ENCODE assay signal across 9 mouse cellular contexts in genomic region chr7:101620373-101620772, GRCm38 (mm10). TPM values are rescaled to one million over a fixed set of nuclear protein-coding genes. Genes with fewer than 3 reads are reported as not detected.
DNase-seq lines count a peak whose midpoint lies in the region; ATAC-seq lines count a peak whose summit lies in the region.
"Had no signal": no experiment of that assay in that cellular context is flagged by ENCODE, and none has a peak within 500 bp of the region (broad histone marks: within the 10 kb centered on the region; RNA-seq: fewer than 3 reads in every experiment).

No protein-coding gene starts in this region.

- 30% methylated on average over 4 of the region's 4 CpGs for WGBS in hindbrain, embryonic 14.5 days
- 27% methylated on average over 4 of the region's 4 CpGs for WGBS in hindbrain, embryonic 16.5 days
- WGBS in embryonic facial prominence, embryonic 14.5 days: 24% methylated on average over 4 of the region's 4 CpGs

- H3K9me3 ChIP-seq in hindbrain, embryonic 14.5 days (ENCODE audit: control insufficient read depth, low read length): no peaks in the 10 kb centered on the region
- H3K9me3 ChIP-seq in hindbrain, embryonic 16.5 days (ENCODE audit: control insufficient read depth, low read length): no peaks in the 10 kb centered on the region
- H3K9me3 ChIP-seq in embryonic facial prominence, embryonic 14.5 days (ENCODE audit: control insufficient read depth, low read length): no peaks in the 10 kb centered on the region
- H3K9me3 ChIP-seq: neural tube, embryonic 12.5 days had no signal

- ATAC-seq in hindbrain, embryonic 14.5 days (ENCODE audit: low FRiP score): no peak
- ATAC-seq in hindbrain, embryonic 16.5 days: no peak
- ATAC-seq in embryonic facial prominence, embryonic 14.5 days (ENCODE audit: low read depth): no peak
- peak; percentile 60 for ATAC-seq in megakaryocyte progenitor cell, adult 5-6 weeks (replicated peaks; ENCODE audit: poor library complexity)

- H3K9ac ChIP-seq in hindbrain, embryonic 14.5 days: no peak overlapping the region
- H3K9ac ChIP-seq in hindbrain, embryonic 16.5 days (ENCODE audit: low read depth, low read length): no peak overlapping the region
- no peak overlapping the region for H3K9ac ChIP-seq in embryonic facial prominence, embryonic 14.5 days (ENCODE audit: low read depth, low read length)
- H3K9ac ChIP-seq: neural tube, embryonic 12.5 days had no signal

- DNase-seq in hindbrain, embryonic 14.5 days (ENCODE audit: low spot score): peak; percentile 78
- DNase-seq in CD8-positive naive resting alpha-beta T cell, adult 2 months (ENCODE audit: low read depth in 2 of 2, low spot score in 2 of 2): peak; percentile 40 to 56
- DNase-seq in adrenal gland, postnatal 25 days: peak; percentile 37
- DNase-seq in embryonic facial prominence, embryonic 14.5 days (ENCODE audit: low spot score): peak; percentile 40
- DNase-seq in layer of hippocampus, adult 9-11 months: peak; percentile 53
- DNase-seq in thymus, postnatal 36 days: peak; percentile 30 to 33

- no peaks in the 10 kb centered on the region for H3K36me3 ChIP-seq in hindbrain, embryonic 14.5 days (replicated peaks; ENCODE audit: control insufficient read depth, insufficient read depth)
- H3K36me3 ChIP-seq in hindbrain, embryonic 16.5 days (ENCODE audit: control insufficient read depth, insufficient read depth, low read length): no peaks in the 10 kb centered on the region
- H3K36me3 ChIP-seq in embryonic facial prominence, embryonic 14.5 days (ENCODE audit: control insufficient read depth, insufficient read depth, low read length): no peaks in the 10 kb centered on the region
- H3K36me3 ChIP-seq: neural tube, embryonic 12.5 days had no signal

- 0 out of 2 replicates have a peak, but pooled peaks cover 2% of the 10 kb centered on the region for H3K4me1 ChIP-seq in hindbrain, embryonic 14.5 days (replicated peaks; ENCODE audit: control insufficient read depth, insufficient read depth, low read length)
- H3K4me1 ChIP-seq in hindbrain, embryonic 16.5 days (ENCODE audit: control insufficient read depth, insufficient read depth, low read depth, low read length): no peaks in the 10 kb centered on the region; the same call in 1 of the 2 replicates
- no peaks in the 10 kb centered on the region for H3K4me1 ChIP-seq in embryonic facial prominence, embryonic 14.5 days (ENCODE audit: control insufficient read depth, insufficient read depth, low read length)

- H3K27ac ChIP-seq in hindbrain, embryonic 14.5 days: no peak overlapping the region
- no peak overlapping the region for H3K27ac ChIP-seq in hindbrain, embryonic 16.5 days (ENCODE audit: low read depth, low read length)
- H3K27ac ChIP-seq in embryonic facial prominence, embryonic 14.5 days (replicated peaks; ENCODE audit: low read depth, low read length): no peak overlapping the region
- H3K27ac ChIP-seq: neural tube, embryonic 12.5 days had no signal

- no peaks in the 10 kb centered on the region for H3K27me3 ChIP-seq in hindbrain, embryonic 14.5 days (ENCODE audit: control insufficient read depth, insufficient read depth, low read length)
- H3K27me3 ChIP-seq in hindbrain, embryonic 16.5 days (replicated peaks; ENCODE audit: control insufficient read depth, insufficient read depth, low read length): no peaks in the 10 kb centered on the region
- no peaks in the 10 kb centered on the region for H3K27me3 ChIP-seq in embryonic facial prominence, embryonic 14.5 days (replicated peaks; ENCODE audit: control insufficient read depth, insufficient read depth, low read length)
- H3K27me3 ChIP-seq: neural tube, embryonic 12.5 days had no signal

- no peak overlapping the region for H3K4me3 ChIP-seq in hindbrain, embryonic 14.5 days (replicated peaks; ENCODE audit: low read length)
- no peak overlapping the region for H3K4me3 ChIP-seq in hindbrain, embryonic 16.5 days (ENCODE audit: low read length)
- no peak overlapping the region for H3K4me3 ChIP-seq in embryonic facial prominence, embryonic 14.5 days (ENCODE audit: low read depth, low read length)
- H3K4me3 ChIP-seq: neural tube, embryonic 12.5 days had no signal

- H3K4me2 ChIP-seq in hindbrain, embryonic 14.5 days (replicated peaks): no peak overlapping the region
- H3K4me2 ChIP-seq in hindbrain, embryonic 16.5 days (ENCODE audit: low read length): no peak overlapping the region
- no peak overlapping the region for H3K4me2 ChIP-seq in embryonic facial prominence, embryonic 14.5 days (ENCODE audit: low read depth, low read length)
- H3K4me2 ChIP-seq: neural tube, embryonic 12.5 days had no signal

RNA-seq across cellular contexts. Expression of gene Art2b, which starts 35.0 kb away (rescaled TPM):
- polyA plus RNA-seq in hindbrain, embryonic 14.5 days (2014; fragmentation: Nextera tagmentation; extraction: Ambion mirVana): not detected in 2 replicates
- not detected in 2 replicates for polyA plus RNA-seq in hindbrain, embryonic 16.5 days (2015; fragmentation: Nextera tagmentation; extraction: Ambion mirVana)
- total RNA-seq in adrenal gland, postnatal 25 days (2021): not detected in 2 replicates
- not detected in 2 replicates for polyA plus RNA-seq in embryonic facial prominence, embryonic 14.5 days (2014; fragmentation: Nextera tagmentation; extraction: Ambion mirVana)
- not detected in 2 replicates for total RNA-seq in megakaryocyte progenitor cell, adult 5-6 weeks (2015)
- total RNA-seq in megakaryocyte progenitor cell, adult 5-6 weeks (2017): 0.08 and 0.20 TPM in 2 replicates
- polyA plus RNA-seq: neural tube, embryonic 12.5 days had no signal

RNA-seq across cellular contexts. Expression of gene Clpb, which starts 43.1 kb away (rescaled TPM):
- polyA plus RNA-seq in hindbrain, embryonic 14.5 days (2014; fragmentation: Nextera tagmentation; extraction: Ambion mirVana): 33.0 and 39.8 TPM in 2 replicates
- 47.3 and 47.6 TPM in 2 replicates for polyA plus RNA-seq in hindbrain, embryonic 16.5 days (2015; fragmentation: Nextera tagmentation; extraction: Ambion mirVana)
- total RNA-seq in adrenal gland, postnatal 25 days (2021): 68.3 and 75.5 TPM in 2 replicates
- 37.5 and 48.5 TPM in 2 replicates for polyA plus RNA-seq in embryonic facial prominence, embryonic 14.5 days (2014; fragmentation: Nextera tagmentation; extraction: Ambion mirVana)
- total RNA-seq in megakaryocyte progenitor cell, adult 5-6 weeks (2015): 7.2 and 9.9 TPM in 2 replicates
- 32.9 and 45.8 TPM in 2 replicates for total RNA-seq in megakaryocyte progenitor cell, adult 5-6 weeks (2017)
